Mouse (Mus musculus): Measurements from ENCODE around the gene Dbil5. TPM values are rescaled to one million over a fixed set of nuclear protein-coding genes. Genes with fewer than 3 reads are reported as not detected.

The Dbil5 gene
- total and polyA plus RNA-seq, 3 experiments = 0.43 to 1.2 TPM; not detected in 1

- Histone ChIP-seq H3K4me3 (peak overlapping the region; percentile 85), H3K79me2 (replicated peaks; ENCODE audit: control insufficient read depth, insufficient read depth, low read length) (no peaks in the 10 kb centered on the region), H3K36me3 (ENCODE audit: control insufficient read depth, insufficient read depth, low read length) (no peaks in the 10 kb centered on the region), H3K9ac (ENCODE audit: low read depth, low read length) (0 out of 2 replicates have a peak overlapping the region, but pooled peaks have one; percentile 87), H3K27ac (peak overlapping the region; percentile 85), H3K4me1 (ENCODE audit: control insufficient read depth, insufficient read depth, low read length) (peaks cover 2% of the 10 kb centered on the region; the same call in 1 of the 2 replicates), H3K27me3 (ENCODE audit: control insufficient read depth, insufficient read depth, low read length) (no peaks in the 10 kb centered on the region)
- WGBS = 7% methylated on average over 7 of the region's 7 CpGs
- intact Hi-C loops (cut with DNase I) = no loop called here
- TF ChIP-seq CTCF (IDR thresholded peaks at IDR 0.05) = no peak
- DNase-seq = no peak
Measured at GRCm38 (mm10) chr11:76180146-76180540, 37.3 kb upstream of the Dbil5 start.

- WGBS = 87% methylated on average over 4 of the region's 4 CpGs
- H3K27me3 ChIP-seq (ENCODE audit: control insufficient read depth, insufficient read depth, low read length) = no peaks in the 10 kb centered on the region
- no peaks in the 10 kb centered on the region for H3K4me1 ChIP-seq (ENCODE audit: control insufficient read depth, insufficient read depth, low read length)
- no peaks in the 10 kb centered on the region for H3K79me2 ChIP-seq (replicated peaks; ENCODE audit: control insufficient read depth, insufficient read depth, low read length)
- no peak overlapping the region for H3K27ac ChIP-seq
- TF ChIP-seq CTCF (IDR thresholded peaks at IDR 0.05) (no peak), EP300 (IDR thresholded peaks at IDR 0.05; ENCODE audit: insufficient read depth, low read depth, low read length) (no peak), POLR2A (IDR thresholded peaks at IDR 0.05; ENCODE audit: insufficient read depth, low read depth, low read length) (no peak)
- no peaks in the 10 kb centered on the region for H3K36me3 ChIP-seq (ENCODE audit: control insufficient read depth, insufficient read depth, low read length)
- intact Hi-C loops (cut with DNase I) = no loop called here
- no peak overlapping the region for H3K9ac ChIP-seq (ENCODE audit: low read depth, low read length)
- no peak overlapping the region for H3K4me3 ChIP-seq
- no peak for DNase-seq
Measured at GRCm38 (mm10) chr11:76183745-76184144, 33.7 kb upstream of the Dbil5 start.

GRCm38 (mm10) chr11:76186908-76187307, 30.5 kb upstream of the Dbil5 start:
- Histone ChIP-seq H3K79me2 (replicated peaks; ENCODE audit: control insufficient read depth, insufficient read depth, low read length) (no peaks in the 10 kb centered on the region), H3K9ac (ENCODE audit: low read depth, low read length) (no peak overlapping the region), H3K36me3 (ENCODE audit: control insufficient read depth, insufficient read depth, low read length) (no peaks in the 10 kb centered on the region), H3K4me1 (ENCODE audit: control insufficient read depth, insufficient read depth, low read length) (no peaks in the 10 kb centered on the region), H3K27me3 (ENCODE audit: control insufficient read depth, insufficient read depth, low read length) (no peaks in the 10 kb centered on the region), H3K27ac (no peak overlapping the region), H3K4me3 (no peak overlapping the region)
- no peak for DNase-seq
- intact Hi-C loops (cut with DNase I) = no loop called here
- no peak for TF ChIP-seq EP300 (IDR thresholded peaks at IDR 0.05; ENCODE audit: insufficient read depth, low read depth, low read length)
- TF ChIP-seq CTCF (IDR thresholded peaks at IDR 0.05) = peak; percentile 20
- WGBS = 90% methylated on average over 6 of the region's 6 CpGs

GRCm38 (mm10) chr11:76196275-76196976, 21.0 kb upstream of the Dbil5 start:
- H3K27me3 ChIP-seq (ENCODE audit: control insufficient read depth, insufficient read depth, low read length) = no peaks in the 10 kb centered on the region
- H3K27ac ChIP-seq = no peak overlapping the region
- TF ChIP-seq EP300 (IDR thresholded peaks at IDR 0.05; ENCODE audit: insufficient read depth, low read depth, low read length) = no peak
- TF ChIP-seq CTCF (IDR thresholded peaks at IDR 0.05) = no peak
- no peak for TF ChIP-seq POLR2A (IDR thresholded peaks at IDR 0.05; ENCODE audit: insufficient read depth, low read depth, low read length)
- no peaks in the 10 kb centered on the region for H3K79me2 ChIP-seq (replicated peaks; ENCODE audit: control insufficient read depth, insufficient read depth, low read length)
- 57% methylated on average over 8 of the region's 8 CpGs for WGBS
- no peak for DNase-seq
- no peaks in the 10 kb centered on the region for H3K4me1 ChIP-seq (ENCODE audit: control insufficient read depth, insufficient read depth, low read length)
- H3K36me3 ChIP-seq (ENCODE audit: control insufficient read depth, insufficient read depth, low read length) = no peaks in the 10 kb centered on the region
- intact Hi-C loops (cut with DNase I) = no loop called here
- H3K4me3 ChIP-seq = no peak overlapping the region
- H3K9ac ChIP-seq (ENCODE audit: low read depth, low read length) = no peak overlapping the region

GRCm38 (mm10) chr11:76196977-76197469, 20.4 kb upstream of the Dbil5 start:
- Histone ChIP-seq H3K9ac (ENCODE audit: low read depth, low read length) (no peak overlapping the region), H3K79me2 (replicated peaks; ENCODE audit: control insufficient read depth, insufficient read depth, low read length) (no peaks in the 10 kb centered on the region), H3K4me3 (no peak overlapping the region), H3K4me1 (ENCODE audit: control insufficient read depth, insufficient read depth, low read length) (no peaks in the 10 kb centered on the region), H3K27me3 (ENCODE audit: control insufficient read depth, insufficient read depth, low read length) (no peaks in the 10 kb centered on the region), H3K27ac (no peak overlapping the region), H3K36me3 (ENCODE audit: control insufficient read depth, insufficient read depth, low read length) (no peaks in the 10 kb centered on the region)
- intact Hi-C loops (cut with DNase I) = no loop called here
- no peak for DNase-seq
- WGBS = 40% methylated on average over 8 of the region's 8 CpGs
- TF ChIP-seq POLR2A (IDR thresholded peaks at IDR 0.05; ENCODE audit: insufficient read depth, low read depth, low read length) (no peak), EP300 (IDR thresholded peaks at IDR 0.05; ENCODE audit: insufficient read depth, low read depth, low read length) (no peak), CTCF (IDR thresholded peaks at IDR 0.05) (no peak)
